Mouse (Mus musculus) stomach, postnatal 0 days (tissue): ENCODE results near the gene Hook2. TPM values are rescaled to one million over a fixed set of nuclear protein-coding genes. Genes with fewer than 3 reads are reported as not detected.

Experiments
- ATAC-seq: fragments of 200-750 bp; cut with Nextera tagmentation; 2 replicates; pipeline ENCODE4 v1.8.0; 2017; ENCODE audit not compliant: low FRiP score, low TSS enrichment
- DNase-seq: peaks from one replicate; pipeline ENCODE4 v3.0.0-alpha.2; 2016; ENCODE audit warnings: low spot score
- H3K27ac ChIP-seq: fragments of 300-500 bp; sonication (generic); replicated peaks from 2 replicates; pipeline ENCODE4 v1.5.1; 2014; ENCODE audit warnings: mild to moderate bottlenecking, control low read depth
- H3K27me3 ChIP-seq: fragments of 300-500 bp; sonication (generic); 2 replicates; pipeline ENCODE4 v1.6.1; 2014; ENCODE audit warnings: low read length; ENCODE audit not compliant: control insufficient read depth, insufficient read depth
- H3K36me3 ChIP-seq: fragments of 300-500 bp; sonication (generic); 2 replicates; pipeline ENCODE4 v1.6.1; 2014; ENCODE audit warnings: low read length, mixed read lengths; ENCODE audit not compliant: control insufficient read depth, insufficient read depth
- H3K4me1 ChIP-seq: fragments of 300-500 bp; sonication (generic); replicated peaks from 2 replicates; pipeline ENCODE4 v1.6.1; 2014; ENCODE audit warnings: antibody characterized with exemption; ENCODE audit not compliant: control insufficient read depth, insufficient read depth
- H3K4me2 ChIP-seq: fragments of 300-500 bp; sonication (generic); replicated peaks from 2 replicates; pipeline ENCODE4 v1.6.1; 2014; ENCODE audit warnings: low read depth, mild to moderate bottlenecking, control low read depth, moderate library complexity
- H3K4me3 ChIP-seq: fragments of 300-500 bp; sonication (generic); 2 replicates; pipeline ENCODE4 v1.5.1; 2014; ENCODE audit warnings: low read depth, low read length, control low read depth
- H3K9ac ChIP-seq: fragments of 300-500 bp; sonication (generic); 2 replicates; pipeline ENCODE4 v1.6.1; 2014; ENCODE audit warnings: mild to moderate bottlenecking, low read length, control low read depth, mixed read lengths
- H3K9me3 ChIP-seq: fragments of 300-500 bp; sonication (generic); 2 replicates; pipeline ENCODE4 v1.6.1; 2016; ENCODE audit warnings: low read length; ENCODE audit not compliant: control insufficient read depth
- CTCF ChIP-seq: IDR thresholded peaks from 2 replicates; pipeline ENCODE4 v1.5.1; 2016; ENCODE audit warnings: antibody characterized with exemption, low read depth, mild to moderate bottlenecking, moderate library complexity
- EP300 ChIP-seq: optimal IDR thresholded peaks from 2 replicates; pipeline ENCODE3; 2016; ENCODE audit warnings: antibody characterized with exemption
- WGBS: fragments of 180-500 bp; shearing (Covaris S2); extraction: QIAGEN DNeasy Blood & Tissue Kit; methylation state at CpG from one replicate; pipeline ENCODE4 v1.1.7; 2014; 5-methylcytosine and 5-hydroxymethylcytosine counted together
- polyA plus RNA-seq: library from polyadenylated mRNA; unstranded; fragments of >200 nt; fragmentation: Nextera tagmentation; extraction: Ambion mirVana; gene quantifications from 2 replicates; pipeline ENCODE4 v1.2.1, GENCODE M21; 2015

Gene Hook2
- polyA plus RNA-seq, 1 experiment from 2014 or later = 28.8 TPM

DNA sequence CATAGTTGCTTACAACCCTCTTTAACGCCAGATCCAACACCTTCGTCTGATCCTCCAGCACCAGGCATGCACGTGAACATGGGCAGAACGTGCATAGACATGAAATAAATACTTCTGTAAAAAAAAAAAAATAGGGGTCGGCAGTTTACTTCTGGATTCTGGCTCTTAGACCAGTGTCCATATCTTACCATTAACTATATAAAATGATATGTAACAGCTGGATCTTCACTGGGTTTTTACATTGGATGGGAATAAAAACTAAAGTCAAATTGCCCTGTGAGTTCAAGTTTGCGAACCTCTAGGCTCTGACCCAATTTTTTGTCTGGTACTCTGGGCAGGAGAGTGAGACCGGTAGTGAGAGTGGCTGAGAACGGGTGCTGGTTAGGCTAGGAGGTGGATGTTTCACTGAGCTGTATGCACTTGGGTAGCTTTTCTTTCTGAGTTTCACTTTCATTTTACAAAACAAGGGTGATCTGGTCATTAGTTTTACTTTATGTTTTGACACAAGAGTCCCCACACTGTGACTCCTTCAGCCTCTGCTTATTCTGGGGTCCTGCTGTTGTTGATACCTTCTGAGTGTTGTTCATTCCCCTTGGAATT is 15.8 kb upstream of the Hook2 start:
- no peak for TF ChIP-seq CTCF
- no peak for TF ChIP-seq EP300
- no peak for ATAC-seq
- no peaks in the 10 kb centered on the region for H3K9me3 ChIP-seq
- H3K9ac ChIP-seq = no peak overlapping the region
- DNase-seq = no peak
- H3K27ac ChIP-seq = no peak overlapping the region; the same call in 1 of the 2 replicates
- no peaks in the 10 kb centered on the region for H3K27me3 ChIP-seq
- H3K4me1 ChIP-seq = peaks cover 14% of the 10 kb centered on the region; the same call in 1 of the 2 replicates
- H3K4me2 ChIP-seq = no peak overlapping the region
- no peak overlapping the region for H3K4me3 ChIP-seq
- 63% methylated on average over 8 of the region's 8 CpGs for WGBS
- no peaks in the 10 kb centered on the region; the same call in 1 of the 2 replicates for H3K36me3 ChIP-seq

- H3K4me2 ChIP-seq = peak overlapping the region; percentile 96
- H3K27me3 ChIP-seq = no peaks in the 10 kb centered on the region
- ATAC-seq = no peak
- no peak overlapping the region; the same call in 1 of the 2 replicates for H3K9ac ChIP-seq
- WGBS = 19% methylated on average over 7 of the region's 7 CpGs
- H3K9me3 ChIP-seq = no peaks in the 10 kb centered on the region
- 0 out of 2 replicates have a peak overlapping the region, but pooled peaks have one; percentile 80 for H3K4me3 ChIP-seq
- no peaks in the 10 kb centered on the region; the same call in 1 of the 2 replicates for H3K36me3 ChIP-seq
- TF ChIP-seq CTCF (peak; percentile 94), EP300 (no peak)
- peak overlapping the region; percentile 98 for H3K27ac ChIP-seq
- H3K4me1 ChIP-seq = peaks cover 17% of the 10 kb centered on the region
- DNase-seq = peak; percentile 79
Measured at GRCm38 (mm10) chr8:84975434-84975833, 15.0 kb upstream of the Hook2 start.

GRCm38 (mm10) chr8:84976031-84976762 is 14.2 kb upstream of the Hook2 start:
- Histone ChIP-seq H3K36me3 (no peaks in the 10 kb centered on the region; the same call in 1 of the 2 replicates), H3K4me3 (peak overlapping the region; percentile 80), H3K9me3 (no peaks in the 10 kb centered on the region), H3K9ac (peak overlapping the region; percentile 94), H3K27me3 (no peaks in the 10 kb centered on the region), H3K27ac (peak overlapping the region; percentile 98), H3K4me1 (peaks cover 17% of the 10 kb centered on the region; the same call in 1 of the 2 replicates), H3K4me2 (peak overlapping the region; percentile 96)
- ATAC-seq (peak; percentile 72), DNase-seq (peak; percentile 96)
- peak; percentile 73 for TF ChIP-seq EP300
- TF ChIP-seq CTCF = no peak; the same call in 1 of the 2 replicates
- under 1% methylated on average over 58 of the region's 61 CpGs for WGBS

DNA sequence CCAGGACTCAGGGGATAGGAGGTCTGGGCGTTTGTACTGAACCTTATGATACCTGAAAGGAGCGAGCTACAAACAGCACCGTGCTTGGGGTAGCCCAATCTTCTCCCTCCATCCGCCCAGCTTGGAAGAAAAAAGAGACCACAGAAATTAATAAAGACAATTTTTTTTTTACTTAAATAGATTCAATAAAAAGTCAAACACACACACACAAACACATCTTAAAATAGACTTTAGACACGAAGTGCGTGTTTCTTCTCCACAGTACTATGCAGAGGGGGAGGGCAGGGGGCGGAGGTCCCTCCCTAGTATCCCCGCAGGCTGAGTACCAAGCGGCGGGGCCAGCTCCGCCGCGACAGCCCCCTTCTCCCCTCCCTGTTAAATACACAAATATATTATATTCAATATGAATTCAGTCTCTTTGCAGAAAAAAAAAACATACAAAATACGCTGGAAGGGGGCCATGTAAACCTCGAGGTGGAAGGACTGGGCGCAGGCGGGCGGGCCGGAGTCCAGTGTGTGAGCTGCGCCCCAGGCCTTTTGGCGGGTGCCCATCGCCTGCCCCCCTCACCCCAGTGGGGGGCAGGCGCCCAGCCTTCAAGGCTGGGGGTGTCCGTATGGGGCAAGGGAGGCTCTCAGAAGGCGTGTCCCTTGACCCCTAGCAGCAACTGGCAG is 13.5 kb upstream of the Hook2 start:
- ATAC-seq = no peak
- H3K36me3 ChIP-seq = no peaks in the 10 kb centered on the region; the same call in 1 of the 2 replicates
- H3K27ac ChIP-seq = peak overlapping the region; percentile 98
- H3K27me3 ChIP-seq = no peaks in the 10 kb centered on the region
- no peak for DNase-seq
- H3K9me3 ChIP-seq = no peaks in the 10 kb centered on the region
- H3K4me3 ChIP-seq = peak overlapping the region; percentile 80
- H3K4me2 ChIP-seq = peak overlapping the region; percentile 96
- peak overlapping the region; percentile 94 for H3K9ac ChIP-seq
- WGBS = under 1% methylated on average over 23 of the region's 25 CpGs
- TF ChIP-seq EP300 = peak; percentile 47
- TF ChIP-seq CTCF = no peak
- H3K4me1 ChIP-seq = peaks cover 22% of the 10 kb centered on the region

GRCm38 (mm10) chr8:84977435-84978247 is 12.8 kb upstream of the Hook2 start:
- Histone ChIP-seq H3K4me3 (peak overlapping the region; percentile 80), H3K27ac (peak overlapping the region; percentile 98), H3K27me3 (no peaks in the 10 kb centered on the region), H3K4me1 (peaks cover 29% of the 10 kb centered on the region), H3K9ac (peak overlapping the region; percentile 94), H3K36me3 (no peaks in the 10 kb centered on the region; the same call in 1 of the 2 replicates), H3K4me2 (peak overlapping the region; percentile 96), H3K9me3 (no peaks in the 10 kb centered on the region)
- TF ChIP-seq CTCF = no peak
- TF ChIP-seq EP300 = no peak
- peak; percentile 73 for DNase-seq
- no peak for ATAC-seq
- WGBS = under 1% methylated on average over 65 of the region's 70 CpGs
